Mouse (Mus musculus): ENCODE measurements around the gene Spns3. TPM values are rescaled to one million over a fixed set of nuclear protein-coding genes. Genes with fewer than 3 reads are reported as not detected.
A peak's percentile ranks its signal among the peaks of the same experiment; 100 is the strongest.
"Not testable (repeated sequence)": the region's sequence is repeated elsewhere in the genome, so short reads cannot be mapped to it uniquely, and the experiment has no call there.

Gene Spns3
- polyA plus RNA-seq, 1 experiment, result 1.4 TPM

GRCm38 (mm10) chr11:72564232-72564807, 14.0 kb upstream of the Spns3 start:
- TF ChIP-seq CTCF (IDR thresholded peaks at IDR 0.05; ENCODE audit: insufficient read depth, low read length), result peak; percentile 4; the same call in 1 of the 2 replicates
- TF ChIP-seq POLR2A (IDR thresholded peaks at IDR 0.05; ENCODE audit: borderline replicate concordance, extremely low read depth, low read depth, low read length), result no peak
- H3K4me1 ChIP-seq (ENCODE audit: control insufficient read depth, insufficient read depth, low read length), result no peaks in the 10 kb centered on the region
- no peak overlapping the region for H3K4me3 ChIP-seq (replicated peaks; ENCODE audit: extremely low read depth, low read depth, low read length)
- 21% methylated on average over 6 of the region's 6 CpGs for WGBS
- peak; percentile 23 for DNase-seq

GRCm38 (mm10) chr11:72560661-72561060, 10.4 kb upstream of the Spns3 start:
- Histone ChIP-seq H3K4me1 (ENCODE audit: control insufficient read depth, insufficient read depth, low read length) (no peaks in the 10 kb centered on the region), H3K4me3 (replicated peaks; ENCODE audit: extremely low read depth, low read depth, low read length) (no peak overlapping the region)
- no peak for DNase-seq
- WGBS, result 73% methylated on average over 3 of the region's 3 CpGs
- TF ChIP-seq CTCF (IDR thresholded peaks at IDR 0.05; ENCODE audit: insufficient read depth, low read length) (no peak), POLR2A (IDR thresholded peaks at IDR 0.05; ENCODE audit: borderline replicate concordance, extremely low read depth, low read depth, low read length) (no peak)

GRCm38 (mm10) chr11:72558155-72558554, 7.8 kb upstream of the Spns3 start:
- Histone ChIP-seq H3K4me3 (replicated peaks; ENCODE audit: extremely low read depth, low read depth, low read length) (no peak overlapping the region), H3K4me1 (ENCODE audit: control insufficient read depth, insufficient read depth, low read length) (no peaks in the 10 kb centered on the region)
- no peak for TF ChIP-seq CTCF (IDR thresholded peaks at IDR 0.05; ENCODE audit: insufficient read depth, low read length)
- no peak for DNase-seq
- WGBS, result 67% methylated on average over 5 of the region's 5 CpGs

- H3K4me3 ChIP-seq (replicated peaks; ENCODE audit: extremely low read depth, low read depth, low read length), result no peak overlapping the region
- no peak for DNase-seq
- no peaks in the 10 kb centered on the region for H3K4me1 ChIP-seq (ENCODE audit: control insufficient read depth, insufficient read depth, low read length)
- WGBS, result 69% methylated on average over 2 of the region's 2 CpGs
- TF ChIP-seq CTCF (IDR thresholded peaks at IDR 0.05; ENCODE audit: insufficient read depth, low read length) (no peak), POLR2A (IDR thresholded peaks at IDR 0.05; ENCODE audit: borderline replicate concordance, extremely low read depth, low read depth, low read length) (no peak)
Measured at GRCm38 (mm10) chr11:72556953-72557352, 6.6 kb upstream of the Spns3 start.

- H3K4me3 ChIP-seq (replicated peaks; ENCODE audit: extremely low read depth, low read depth, low read length), result no peak overlapping the region
- 85% methylated on average over 4 of the region's 4 CpGs for WGBS
- DNase-seq, result no peak
Measured at GRCm38 (mm10) chr11:72556470-72556869, 6.2 kb upstream of the Spns3 start.

GRCm38 (mm10) chr11:72551531-72552105, 1.3 kb upstream of the Spns3 start:
- no peak for DNase-seq
- TF ChIP-seq CTCF (IDR thresholded peaks at IDR 0.05; ENCODE audit: insufficient read depth, low read length), result no peak
- TF ChIP-seq POLR2A (IDR thresholded peaks at IDR 0.05; ENCODE audit: borderline replicate concordance, extremely low read depth, low read depth, low read length), result no peak
- Histone ChIP-seq H3K4me3 (replicated peaks; ENCODE audit: extremely low read depth, low read depth, low read length) (no peak overlapping the region), H3K4me1 (ENCODE audit: control insufficient read depth, insufficient read depth, low read length) (no peaks in the 10 kb centered on the region)
- 26% methylated on average over 7 of the region's 7 CpGs for WGBS

More at GRCm38 (mm10) chr11:72556470-72556869, 6.2 kb upstream of the Spns3 start:
- no peaks in the 10 kb centered on the region for H3K4me1 ChIP-seq (ENCODE audit: control insufficient read depth, insufficient read depth, low read length)
- TF ChIP-seq POLR2A (IDR thresholded peaks at IDR 0.05; ENCODE audit: borderline replicate concordance, extremely low read depth, low read depth, low read length), result no peak
- TF ChIP-seq CTCF (IDR thresholded peaks at IDR 0.05; ENCODE audit: insufficient read depth, low read length), result no peak

GRCm38 (mm10) chr11:72547181-72547580, 3.1 kb downstream of the Spns3 start:
- H3K4me1 ChIP-seq (ENCODE audit: control insufficient read depth, insufficient read depth, low read length), result no peaks in the 10 kb centered on the region
- H3K4me3 ChIP-seq (replicated peaks; ENCODE audit: extremely low read depth, low read depth, low read length), result no peak overlapping the region
- TF ChIP-seq POLR2A (IDR thresholded peaks at IDR 0.05; ENCODE audit: borderline replicate concordance, extremely low read depth, low read depth, low read length) (no peak), CTCF (IDR thresholded peaks at IDR 0.05; ENCODE audit: insufficient read depth, low read length) (no peak)
- DNase-seq, result no peak
- 59% methylated on average over 3 of the region's 3 CpGs for WGBS

GRCm38 (mm10) chr11:72544716-72545115, 5.6 kb downstream of the Spns3 start:
- Histone ChIP-seq H3K4me1 (ENCODE audit: control insufficient read depth, insufficient read depth, low read length) (no peaks in the 10 kb centered on the region), H3K4me3 (replicated peaks; ENCODE audit: extremely low read depth, low read depth, low read length) (no peak overlapping the region)
- 52% methylated on average over 7 of the region's 7 CpGs for WGBS
- no peak for DNase-seq
- TF ChIP-seq POLR2A (IDR thresholded peaks at IDR 0.05; ENCODE audit: borderline replicate concordance, extremely low read depth, low read depth, low read length) (no peak), CTCF (IDR thresholded peaks at IDR 0.05; ENCODE audit: insufficient read depth, low read length) (no peak)

- WGBS, result 95% methylated on average over 1 of the region's 1 CpGs
- DNase-seq; H3K4me3 ChIP-seq (replicated peaks; ENCODE audit: extremely low read depth, low read depth, low read length); H3K4me1 ChIP-seq (ENCODE audit: control insufficient read depth, insufficient read depth, low read length): not testable (repeated sequence)
Measured at GRCm38 (mm10) chr11:72543692-72544091, 6.6 kb downstream of the Spns3 start.

GRCm38 (mm10) chr11:72542586-72542985, 7.7 kb downstream of the Spns3 start:
- 57% methylated on average over 1 of the region's 1 CpGs for WGBS
- Histone ChIP-seq H3K4me1 (ENCODE audit: control insufficient read depth, insufficient read depth, low read length) (no peaks in the 10 kb centered on the region), H3K4me3 (replicated peaks; ENCODE audit: extremely low read depth, low read depth, low read length) (no peak overlapping the region)
- DNase-seq, result no peak
- TF ChIP-seq POLR2A (IDR thresholded peaks at IDR 0.05; ENCODE audit: borderline replicate concordance, extremely low read depth, low read depth, low read length), result no peak
- TF ChIP-seq CTCF (IDR thresholded peaks at IDR 0.05; ENCODE audit: insufficient read depth, low read length), result no peak

Measured in lung, adult 2 months (tissue).